Mouse (Mus musculus) stomach, embryonic 14.5 days (tissue): ENCODE data around the gene Chchd6. TPM values are rescaled to one million over a fixed set of nuclear protein-coding genes. Genes with fewer than 3 reads are reported as not detected.

Experiments used
- ATAC-seq: fragments of 200-750 bp; cut with Nextera tagmentation; 2 replicates; pipeline ENCODE4 v1.8.0; 2017; ENCODE audit warnings: low read depth, moderate TSS enrichment; ENCODE audit not compliant: insufficient number of reproducible peaks, insufficient read depth, low FRiP score
- H3K27ac ChIP-seq: fragments of 300-500 bp; sonication (generic); 2 replicates; pipeline ENCODE4 v1.5.1; 2014; ENCODE audit warnings: mild to moderate bottlenecking, low read length, moderate library complexity, mixed read lengths
- H3K27me3 ChIP-seq: fragments of 300-500 bp; sonication (generic); 2 replicates; pipeline ENCODE4 v1.6.1; 2014; ENCODE audit warnings: low read length, control low read depth, mixed read lengths; ENCODE audit not compliant: control insufficient read depth, insufficient read depth
- H3K36me3 ChIP-seq: fragments of 300-500 bp; sonication (generic); 2 replicates; pipeline ENCODE4 v1.6.1; 2014; ENCODE audit warnings: mild to moderate bottlenecking, control low read depth, low read length, moderate library complexity, mixed read lengths; ENCODE audit not compliant: control insufficient read depth, insufficient read depth
- H3K4me1 ChIP-seq: fragments of 300-500 bp; sonication (generic); 2 replicates; pipeline ENCODE4 v1.6.1; 2014; ENCODE audit warnings: low read length, control low read depth, mixed read lengths; ENCODE audit not compliant: control insufficient read depth, insufficient read depth
- H3K4me2 ChIP-seq: fragments of 300-500 bp; sonication (generic); replicated peaks from 2 replicates; pipeline ENCODE4 v1.6.1; 2014; ENCODE audit warnings: low read depth, low read length, control low read depth
- H3K4me3 ChIP-seq: fragments of 300-500 bp; sonication (generic); 2 replicates; pipeline ENCODE4 v1.5.1; 2014; ENCODE audit warnings: low read depth, low read length, control low read depth
- H3K9ac ChIP-seq: fragments of 300-500 bp; sonication (generic); replicated peaks from 2 replicates; pipeline ENCODE4 v1.6.1; 2014; ENCODE audit warnings: low read depth, mild to moderate bottlenecking, control low read depth, low read length, moderate library complexity, mixed read lengths
- H3K9me3 ChIP-seq: fragments of 300-500 bp; sonication (generic); 2 replicates; pipeline ENCODE4 v1.6.1; 2016; ENCODE audit warnings: low read depth, low read length, control low read depth; ENCODE audit not compliant: control insufficient read depth
- WGBS: fragments of 180-500 bp; shearing (Covaris S2); extraction: QIAGEN DNeasy Blood & Tissue Kit; methylation state at CpG from one replicate; pipeline ENCODE4 v1.1.7; 2014; 5-methylcytosine and 5-hydroxymethylcytosine counted together
- polyA plus RNA-seq: library from polyadenylated mRNA; unstranded; fragments of >200 nt; fragmentation: Nextera tagmentation; extraction: Ambion mirVana; gene quantifications from 2 replicates; pipeline ENCODE4 v1.2.1, GENCODE M21; 2014

Chchd6 gene
- polyA plus RNA-seq, 1 experiment from 2014 or later: 62.0 TPM

GRCm38 (mm10) chr6:89573768-89574167, 21.7 kb downstream of the Chchd6 start:
- 95% methylated on average over 2 of the region's 2 CpGs for WGBS
- H3K27ac ChIP-seq: no peak overlapping the region

GRCm38 (mm10) chr6:89572921-89573636, 22.4 kb downstream of the Chchd6 start:
- Histone ChIP-seq H3K4me1 (no peaks in the 10 kb centered on the region), H3K9me3 (no peaks in the 10 kb centered on the region), H3K27me3 (no peaks in the 10 kb centered on the region), H3K27ac (no peak overlapping the region), H3K36me3 (no peaks in the 10 kb centered on the region), H3K4me3 (no peak overlapping the region), H3K4me2 (no peak overlapping the region), H3K9ac (no peak overlapping the region)
- no peak for ATAC-seq

More at GRCm38 (mm10) chr6:89573768-89574167, 21.7 kb downstream of the Chchd6 start:
- Histone ChIP-seq H3K4me2 (no peak overlapping the region), H3K36me3 (no peaks in the 10 kb centered on the region), H3K4me3 (no peak overlapping the region), H3K4me1 (no peaks in the 10 kb centered on the region), H3K9me3 (no peaks in the 10 kb centered on the region), H3K9ac (no peak overlapping the region), H3K27me3 (no peaks in the 10 kb centered on the region)
- ATAC-seq: no peak

- no peak for ATAC-seq
- no peaks in the 10 kb centered on the region for H3K4me1 ChIP-seq
- no peaks in the 10 kb centered on the region for H3K27me3 ChIP-seq
- H3K4me2 ChIP-seq: no peak overlapping the region
- H3K4me3 ChIP-seq: no peak overlapping the region
- no peaks in the 10 kb centered on the region for H3K9me3 ChIP-seq
- no peak overlapping the region for H3K27ac ChIP-seq
- H3K36me3 ChIP-seq: no peaks in the 10 kb centered on the region
- H3K9ac ChIP-seq: no peak overlapping the region
- WGBS: 83% methylated on average over 4 of the region's 4 CpGs
These were observed 26.1 kb downstream of the Chchd6 start for GRCm38 (mm10) chr6:89569370-89569769.

GRCm38 (mm10) chr6:89566740-89567139, 28.7 kb downstream of the Chchd6 start:
- Histone ChIP-seq H3K4me1 (no peaks in the 10 kb centered on the region), H3K4me3 (no peak overlapping the region), H3K4me2 (no peak overlapping the region), H3K36me3 (no peaks in the 10 kb centered on the region), H3K9me3 (no peaks in the 10 kb centered on the region), H3K27me3 (no peaks in the 10 kb centered on the region), H3K9ac (no peak overlapping the region), H3K27ac (no peak overlapping the region)
- no peak for ATAC-seq
- 72% methylated on average over 4 of the region's 4 CpGs for WGBS

GRCm38 (mm10) chr6:89563381-89563780, 32.1 kb downstream of the Chchd6 start:
- Histone ChIP-seq H3K27ac (no peak overlapping the region), H3K27me3 (no peaks in the 10 kb centered on the region), H3K4me1 (no peaks in the 10 kb centered on the region), H3K4me3 (no peak overlapping the region), H3K36me3 (no peaks in the 10 kb centered on the region), H3K9me3 (no peaks in the 10 kb centered on the region), H3K4me2 (no peak overlapping the region), H3K9ac (no peak overlapping the region)
- WGBS: 81% methylated on average over 4 of the region's 4 CpGs
- no peak for ATAC-seq

- Histone ChIP-seq H3K4me1 (no peaks in the 10 kb centered on the region), H3K27me3 (no peaks in the 10 kb centered on the region), H3K4me3 (no peak overlapping the region), H3K36me3 (no peaks in the 10 kb centered on the region), H3K27ac (no peak overlapping the region), H3K4me2 (no peak overlapping the region), H3K9me3 (no peaks in the 10 kb centered on the region), H3K9ac (no peak overlapping the region)
- no peak for ATAC-seq
- 85% methylated on average over 2 of the region's 2 CpGs for WGBS
These were observed 34.6 kb downstream of the Chchd6 start for GRCm38 (mm10) chr6:89560826-89561225.

- Histone ChIP-seq H3K36me3 (no peaks in the 10 kb centered on the region), H3K4me3 (no peak overlapping the region), H3K9ac (no peak overlapping the region), H3K4me1 (peaks cover 3% of the 10 kb centered on the region; the same call in 1 of the 2 replicates), H3K9me3 (no peaks in the 10 kb centered on the region), H3K4me2 (no peak overlapping the region), H3K27me3 (no peaks in the 10 kb centered on the region), H3K27ac (no peak overlapping the region)
- ATAC-seq: no peak
- WGBS: 74% methylated on average over 4 of the region's 4 CpGs
These were observed 37.8 kb downstream of the Chchd6 start for GRCm38 (mm10) chr6:89557654-89558053.

- Histone ChIP-seq H3K4me3 (no peak overlapping the region), H3K9me3 (no peaks in the 10 kb centered on the region), H3K4me2 (no peak overlapping the region), H3K27me3 (no peaks in the 10 kb centered on the region), H3K4me1 (peaks cover 3% of the 10 kb centered on the region; the same call in 1 of the 2 replicates), H3K36me3 (no peaks in the 10 kb centered on the region), H3K9ac (no peak overlapping the region), H3K27ac (no peak overlapping the region)
- 47% methylated on average over 7 of the region's 7 CpGs for WGBS
- ATAC-seq: no peak
These were observed 38.9 kb downstream of the Chchd6 start for GRCm38 (mm10) chr6:89556566-89556965.

- no peaks in the 10 kb centered on the region for H3K36me3 ChIP-seq
- no peaks in the 10 kb centered on the region for H3K9me3 ChIP-seq
- WGBS: 86% methylated on average over 1 of the region's 1 CpGs
- no peak overlapping the region for H3K9ac ChIP-seq
- ATAC-seq: no peak
- no peaks in the 10 kb centered on the region for H3K27me3 ChIP-seq
- H3K4me2 ChIP-seq: no peak overlapping the region
- H3K27ac ChIP-seq: no peak overlapping the region
- H3K4me3 ChIP-seq: no peak overlapping the region
- peaks cover 3% of the 10 kb centered on the region; the same call in 1 of the 2 replicates for H3K4me1 ChIP-seq
These were observed 39.5 kb downstream of the Chchd6 start for GRCm38 (mm10) chr6:89555971-89556370.
